Mouse (Mus musculus) forebrain, embryonic 11.5 days (tissue): Measurements from ENCODE around the gene Fxyd7. TPM values are rescaled to one million over a fixed set of nuclear protein-coding genes. Genes with fewer than 3 reads are reported as not detected.
A peak's percentile ranks its signal among the peaks of the same experiment; 100 is the strongest.

ENCODE experiments used
- ATAC-seq: fragments of 200-750 bp; cut with Nextera tagmentation; replicated peaks from 2 replicates; pipeline ENCODE4 v1.8.0; 2017; ENCODE audit warnings: moderate TSS enrichment; ENCODE audit not compliant: low FRiP score
- DNase-seq: peaks from one replicate; pipeline ENCODE4 v3.0.0-alpha.2; 2017; ENCODE audit warnings: low spot score
- H3K27ac ChIP-seq: fragments of 300-500 bp; sonication (generic); 2 replicates; pipeline ENCODE4 v1.5.1; 2014; ENCODE audit warnings: low read depth, low read length
- H3K27me3 ChIP-seq: fragments of 300-500 bp; sonication (generic); 2 replicates; pipeline ENCODE4 v1.6.1; 2014; ENCODE audit warnings: mild to moderate bottlenecking, low read length, mixed read lengths; ENCODE audit not compliant: control insufficient read depth, insufficient read depth
- H3K36me3 ChIP-seq: fragments of 300-500 bp; sonication (generic); 2 replicates; pipeline ENCODE4 v1.6.1; 2014; ENCODE audit warnings: mild to moderate bottlenecking, low read length, moderate library complexity, mixed read lengths; ENCODE audit not compliant: control insufficient read depth, insufficient read depth
- H3K4me1 ChIP-seq: fragments of 300-500 bp; sonication (generic); replicated peaks from 2 replicates; pipeline ENCODE4 v1.6.1; 2014; ENCODE audit warnings: low read length, mixed read lengths; ENCODE audit not compliant: control insufficient read depth, insufficient read depth
- H3K4me2 ChIP-seq: fragments of 300-500 bp; sonication (generic); 2 replicates; pipeline ENCODE4 v1.6.1; 2014; ENCODE audit warnings: low read depth, mild to moderate bottlenecking, low read length, moderate library complexity, mixed read lengths; ENCODE audit not compliant: severe bottlenecking
- H3K4me3 ChIP-seq: fragments of 300-500 bp; sonication (generic); 2 replicates; pipeline ENCODE4 v1.5.1; 2014; ENCODE audit warnings: low read depth, low read length
- H3K9ac ChIP-seq: fragments of 300-500 bp; sonication (generic); 2 replicates; pipeline ENCODE4 v1.6.1; 2014; ENCODE audit warnings: low read length
- H3K9me3 ChIP-seq: fragments of 300-500 bp; sonication (generic); 2 replicates; pipeline ENCODE4 v1.6.1; 2016; ENCODE audit warnings: low read length, mixed read lengths; ENCODE audit not compliant: control insufficient read depth
- WGBS: fragments of 180-500 bp; shearing (Covaris S2); extraction: QIAGEN DNeasy Blood & Tissue Kit; methylation state at CpG from one replicate; pipeline ENCODE4 v1.1.7; 2014; 5-methylcytosine and 5-hydroxymethylcytosine counted together
- polyA plus RNA-seq: library from polyadenylated mRNA; unstranded; fragments of >200 nt; fragmentation: Nextera tagmentation; extraction: Ambion mirVana; gene quantifications from 2 replicates; pipeline ENCODE4 v1.2.1, GENCODE M21; 2014

Fxyd7 gene
- polyA plus RNA-seq, 1 experiment from 2014 or later = 4.1 TPM

DNA sequence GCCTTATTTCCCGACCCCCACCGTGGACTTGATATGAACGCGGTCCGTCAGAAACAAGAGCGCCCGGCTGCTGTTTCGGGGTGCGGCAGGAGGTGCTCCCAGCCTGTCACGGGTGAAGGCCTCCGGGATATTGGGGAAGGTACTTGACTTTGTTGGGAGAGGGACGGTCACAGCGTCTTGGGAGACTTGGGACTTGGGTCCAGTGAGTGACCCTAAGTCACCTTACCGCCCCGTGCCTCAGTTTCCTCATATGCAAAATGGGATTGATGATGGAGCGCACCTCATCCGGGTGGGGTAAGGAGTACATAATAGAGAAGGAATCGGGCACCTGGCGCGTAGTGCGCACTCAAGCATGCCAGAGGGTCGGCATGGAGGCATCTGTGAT, 976 bp upstream of the Fxyd7 start:
- Histone ChIP-seq H3K4me3 (peak overlapping the region; percentile 0; the same call in 1 of the 2 replicates), H3K36me3 (no peaks in the 10 kb centered on the region), H3K27me3 (peaks cover 54% of the 10 kb centered on the region), H3K9ac (no peak overlapping the region), H3K4me2 (peak overlapping the region; percentile 12; the same call in 1 of the 2 replicates), H3K9me3 (no peaks in the 10 kb centered on the region), H3K4me1 (peaks cover 9% of the 10 kb centered on the region), H3K27ac (no peak overlapping the region)
- WGBS = under 1% methylated on average over 22 of the region's 22 CpGs
- DNase-seq (no peak), ATAC-seq (no peak)

DNA sequence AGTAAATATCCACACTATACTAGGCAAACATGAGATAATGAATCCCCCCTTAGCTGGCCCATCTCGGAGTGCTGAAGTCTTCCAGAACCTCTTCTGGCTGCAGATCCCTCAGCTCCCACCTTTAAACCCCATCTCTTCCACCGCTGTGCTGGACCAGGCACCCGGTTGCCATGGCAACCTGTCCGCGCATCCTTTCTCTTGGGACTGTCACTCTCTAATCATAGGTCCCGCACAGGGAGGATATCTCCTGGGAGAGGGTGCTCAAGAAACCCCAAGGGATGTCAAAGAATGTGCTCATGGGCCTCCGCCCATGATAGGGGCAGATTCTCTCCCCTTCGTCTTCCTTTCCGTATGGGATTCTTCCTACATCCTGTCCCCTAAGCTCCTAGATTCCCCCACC, 346 bp downstream of the Fxyd7 start:
- WGBS = 2% methylated on average over 9 of the region's 9 CpGs
- Histone ChIP-seq H3K4me1 (peaks cover 9% of the 10 kb centered on the region), H3K4me3 (peak overlapping the region; percentile 11; the same call in 1 of the 2 replicates), H3K4me2 (peak overlapping the region; percentile 9; the same call in 1 of the 2 replicates), H3K9me3 (no peaks in the 10 kb centered on the region), H3K27me3 (peaks cover 54% of the 10 kb centered on the region), H3K36me3 (no peaks in the 10 kb centered on the region), H3K9ac (no peak overlapping the region), H3K27ac (no peak overlapping the region)
- DNase-seq = no peak
- ATAC-seq = no peak

GRCm38 (mm10) chr7:31050487-31050886, 780 bp downstream of the Fxyd7 start:
- WGBS = 4% methylated on average over 6 of the region's 6 CpGs
- 0 out of 2 replicates have a peak overlapping the region, but pooled peaks have one; percentile 2 for H3K4me3 ChIP-seq
- no peaks in the 10 kb centered on the region for H3K36me3 ChIP-seq
- no peaks in the 10 kb centered on the region for H3K9me3 ChIP-seq
- peaks cover 54% of the 10 kb centered on the region for H3K27me3 ChIP-seq
- H3K4me2 ChIP-seq = peak overlapping the region; percentile 9; the same call in 1 of the 2 replicates
- peaks cover 9% of the 10 kb centered on the region for H3K4me1 ChIP-seq
- ATAC-seq = no peak
- H3K9ac ChIP-seq = no peak overlapping the region
- no peak for DNase-seq
- no peak overlapping the region for H3K27ac ChIP-seq

DNA sequence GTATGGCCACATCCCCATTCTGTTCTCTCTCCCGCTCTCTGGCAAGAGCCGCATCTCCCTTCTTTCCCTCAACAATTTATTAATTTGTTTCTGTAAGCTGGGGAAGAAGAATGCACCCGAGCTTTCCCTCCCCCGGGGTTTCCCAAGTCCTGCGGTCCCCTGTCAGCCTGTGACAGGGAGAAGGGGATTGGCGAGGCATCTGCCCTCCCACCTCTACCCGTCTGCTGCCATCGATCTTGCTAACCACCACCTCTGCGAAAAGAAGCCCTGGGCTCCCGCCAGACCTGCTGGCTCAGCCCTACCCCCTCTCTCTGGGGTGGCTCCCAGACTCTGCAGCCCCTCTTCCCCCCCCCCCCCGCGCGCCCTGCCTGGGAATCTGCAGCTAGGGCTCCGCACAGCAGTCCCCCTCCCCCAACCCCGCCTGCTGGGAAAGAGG, 1.4 kb downstream of the Fxyd7 start:
- WGBS = 3% methylated on average over 12 of the region's 15 CpGs
- H3K27ac ChIP-seq = no peak overlapping the region
- DNase-seq = peak; percentile 60

GRCm38 (mm10) chr7:31049135-31049845, 2.0 kb downstream of the Fxyd7 start:
- ATAC-seq (no peak), DNase-seq (peak; percentile 64)
- H3K9ac ChIP-seq = no peak overlapping the region
- peaks cover 53% of the 10 kb centered on the region for H3K27me3 ChIP-seq
- H3K4me1 ChIP-seq = peaks cover 9% of the 10 kb centered on the region
- 22% methylated on average over 5 of the region's 5 CpGs for WGBS
- H3K4me3 ChIP-seq = peak overlapping the region; percentile 3; the same call in 1 of the 2 replicates
- no peaks in the 10 kb centered on the region for H3K9me3 ChIP-seq
- no peaks in the 10 kb centered on the region for H3K36me3 ChIP-seq
- no peak overlapping the region for H3K27ac ChIP-seq
- H3K4me2 ChIP-seq = peak overlapping the region; percentile 34

More for the DNA sequence above, 1.4 kb downstream of the Fxyd7 start:
- H3K4me3 ChIP-seq = peak overlapping the region; percentile 3; the same call in 1 of the 2 replicates
- peaks cover 54% of the 10 kb centered on the region for H3K27me3 ChIP-seq
- H3K4me2 ChIP-seq = peak overlapping the region; percentile 34
- peaks cover 9% of the 10 kb centered on the region for H3K4me1 ChIP-seq
- no peaks in the 10 kb centered on the region for H3K36me3 ChIP-seq
- no peak overlapping the region for H3K9ac ChIP-seq
- ATAC-seq = no peak; the same call in 1 of the 2 replicates
- no peaks in the 10 kb centered on the region for H3K9me3 ChIP-seq

DNA sequence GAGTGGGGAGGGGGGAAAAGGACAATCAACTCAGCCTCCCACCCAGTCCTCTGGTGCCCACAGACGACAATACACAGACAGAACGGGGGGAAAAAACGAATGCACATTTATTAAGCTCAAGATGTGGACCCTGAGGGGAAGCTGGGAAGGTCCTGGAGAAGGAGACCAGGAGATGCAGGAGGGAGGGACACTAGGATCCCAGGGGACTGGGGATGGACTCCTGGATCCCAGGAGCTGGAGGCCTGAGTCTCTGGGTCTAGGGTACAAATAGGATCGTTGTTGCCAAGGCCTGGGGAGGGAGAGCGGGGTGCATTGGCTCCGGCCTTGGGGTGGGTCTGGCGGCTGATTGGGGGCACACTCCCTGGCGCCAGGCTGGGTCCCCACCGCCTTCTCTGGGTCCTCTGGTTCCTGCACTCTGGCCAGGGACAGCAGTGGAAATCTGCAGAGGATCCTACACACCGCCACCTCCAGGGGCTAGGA, 8.8 kb downstream of the Fxyd7 start, which contains the start of gene Fxyd5:
Gene Fxyd5, minus strand, starts transcription at position 51 of the 480 bp plus-strand sequence.
- no peak for ATAC-seq

DNA sequence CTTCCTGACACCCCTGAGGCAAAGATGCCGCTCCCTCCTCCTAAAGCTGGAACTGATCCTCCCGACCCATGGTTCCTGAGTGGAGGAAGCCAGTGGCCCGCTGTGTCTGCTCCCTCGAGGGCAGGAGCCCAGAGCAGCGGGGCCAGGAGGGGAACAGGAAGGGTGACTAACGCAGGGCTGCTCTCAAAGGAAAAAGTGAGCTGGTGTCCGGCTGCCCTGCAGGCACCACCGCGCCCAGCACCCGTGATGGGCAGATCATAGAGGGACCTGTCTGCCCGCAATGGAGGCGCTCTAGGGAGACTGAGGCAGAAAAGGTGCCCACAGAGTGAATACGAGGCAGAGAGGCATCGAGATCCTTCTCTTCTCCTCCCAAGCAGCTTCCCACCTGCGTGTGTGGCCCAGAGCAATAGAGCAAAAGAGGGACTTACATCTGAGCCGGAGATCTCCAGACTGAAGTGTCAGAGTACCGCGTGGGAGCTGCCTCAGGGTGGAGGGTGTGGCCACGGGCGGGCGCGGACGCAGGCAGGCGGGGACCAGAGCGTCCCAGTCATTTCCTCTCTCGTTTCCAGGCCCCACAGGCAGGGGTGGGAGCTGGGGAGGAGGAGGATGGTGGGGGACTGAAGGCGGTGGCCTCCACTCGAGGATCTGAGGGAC, 9.5 kb downstream of the Fxyd7 start:
- H3K4me1 ChIP-seq = 0 out of 2 replicates have a peak, but pooled peaks cover 2% of the 10 kb centered on the region
- H3K4me2 ChIP-seq = peak overlapping the region; percentile 39
- WGBS = 3% methylated on average over 28 of the region's 28 CpGs
- no peak for ATAC-seq
- H3K9ac ChIP-seq = no peak overlapping the region
- H3K4me3 ChIP-seq = no peak overlapping the region
- no peaks in the 10 kb centered on the region for H3K36me3 ChIP-seq
- H3K27ac ChIP-seq = no peak overlapping the region
- DNase-seq = no peak
- peaks cover 16% of the 10 kb centered on the region for H3K27me3 ChIP-seq
- no peaks in the 10 kb centered on the region for H3K9me3 ChIP-seq

More for the DNA sequence above, 8.8 kb downstream of the Fxyd7 start, which contains the start of gene Fxyd5:
- Histone ChIP-seq H3K4me1 (0 out of 2 replicates have a peak, but pooled peaks cover 2% of the 10 kb centered on the region), H3K4me2 (peak within 1 kb of the TSS; percentile 39), H3K9me3 (no peaks in the 10 kb centered on the region), H3K36me3 (no peaks in the 10 kb centered on the region), H3K27me3 (peaks cover 16% of the 10 kb centered on the region), H3K9ac (no peak within 1 kb of the TSS), H3K27ac (no peak within 1 kb of the TSS), H3K4me3 (no peak within 1 kb of the TSS)
- DNase-seq = no peak
- WGBS = 34% methylated on average over 10 of the region's 10 CpGs

DNA sequence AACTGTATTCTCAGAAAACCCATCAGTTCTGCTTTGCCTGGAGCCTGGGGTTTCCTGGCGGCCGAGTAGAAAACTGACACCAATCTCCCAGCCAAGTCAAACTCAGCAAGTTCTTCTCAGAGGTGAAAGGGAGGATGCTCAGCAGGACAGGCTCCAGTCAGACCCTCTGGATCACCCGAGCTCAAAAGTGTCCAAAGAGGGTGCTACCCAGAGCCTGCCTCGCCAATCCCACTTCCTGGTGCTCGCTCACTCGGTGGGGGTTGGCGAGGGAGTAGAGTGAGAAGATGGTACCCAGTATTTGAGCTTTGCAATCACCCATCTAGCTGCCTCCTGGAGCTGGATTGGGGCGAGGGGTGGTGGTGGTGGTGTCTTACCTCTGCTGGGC, 10.3 kb downstream of the Fxyd7 start:
- H3K4me1 ChIP-seq = 0 out of 2 replicates have a peak, but pooled peaks cover 2% of the 10 kb centered on the region
- no peaks in the 10 kb centered on the region for H3K36me3 ChIP-seq
- WGBS = 38% methylated on average over 8 of the region's 8 CpGs
- no peak overlapping the region for H3K27ac ChIP-seq
- H3K4me3 ChIP-seq = no peak overlapping the region
- H3K9me3 ChIP-seq = no peaks in the 10 kb centered on the region
- peaks cover 16% of the 10 kb centered on the region for H3K27me3 ChIP-seq
- DNase-seq (no peak), ATAC-seq (no peak)
- no peak overlapping the region for H3K9ac ChIP-seq
- H3K4me2 ChIP-seq = no peak overlapping the region
